Mouse (Mus musculus): ENCODE measurements at regions not wholly inside any gene's neighbourhood (a gene's known extent, or its start where the extent isn't known, plus 50 kb on each side); places are given as distances from the start of the nearest gene placed in this dataset.
A peak's percentile ranks its signal among the peaks of the same experiment; 100 is the strongest.

GRCm38 (mm10) chr6:98104432-98104831 is 238.1 kb downstream of the Gm765 start:
- intact Hi-C loops (cut with DNase I), result loop anchor here (10.0 kb wide), 1 partner anchor 170 kb away; no protein-coding TSS in a partner anchor
- no peak for TF ChIP-seq CTCF (IDR thresholded peaks at IDR 0.05)
- H3K27ac ChIP-seq, result no peak overlapping the region
- no peak overlapping the region for H3K4me3 ChIP-seq
- DNase-seq, result no peak

- DNase-seq, result peak; percentile 23
- intact Hi-C loops (cut with DNase I), result loop anchor here (10.0 kb wide), 1 partner anchor 174 kb away; no protein-coding TSS in a partner anchor
- Histone ChIP-seq H3K4me3 (no peak overlapping the region), H3K27ac (no peak overlapping the region)
- TF ChIP-seq CTCF (IDR thresholded peaks at IDR 0.05), result no peak
These were observed 241.5 kb downstream of the Gm765 start for GRCm38 (mm10) chr6:98101023-98101422.

- Histone ChIP-seq H3K27ac (no peak overlapping the region), H3K4me3 (no peak overlapping the region)
- DNase-seq, result no peak
- intact Hi-C loops (cut with DNase I), result no loop called here
- TF ChIP-seq CTCF (IDR thresholded peaks at IDR 0.05), result no peak
These were observed 243.4 kb downstream of the Gm765 start for GRCm38 (mm10) chr6:98099126-98099525.

GRCm38 (mm10) chr6:98095243-98095642 is 247.3 kb downstream of the Gm765 start:
- no peak for TF ChIP-seq CTCF (IDR thresholded peaks at IDR 0.05)
- no peak overlapping the region for H3K4me3 ChIP-seq
- intact Hi-C loops (cut with DNase I), result no loop called here
- no peak for DNase-seq
- no peak overlapping the region for H3K27ac ChIP-seq

- intact Hi-C loops (cut with DNase I), result no loop called here
- Histone ChIP-seq H3K4me3 (no peak overlapping the region), H3K27ac (no peak overlapping the region)
- peak; percentile 21 for DNase-seq
- peak; percentile 59 for TF ChIP-seq CTCF (IDR thresholded peaks at IDR 0.05)
These were observed 253.4 kb downstream of the Gm765 start for GRCm38 (mm10) chr6:98089185-98089584.

- Histone ChIP-seq H3K4me3 (no peak overlapping the region), H3K27ac (no peak overlapping the region)
- no peak for TF ChIP-seq CTCF (IDR thresholded peaks at IDR 0.05)
- DNase-seq, result no peak
- intact Hi-C loops (cut with DNase I), result no loop called here
These were observed 262.5 kb downstream of the Gm765 start for GRCm38 (mm10) chr6:98080076-98080475.
